Mouse (Mus musculus) heart, postnatal 25 days (tissue): Measurements from ENCODE around the gene Lsm14a. TPM values are rescaled to one million over a fixed set of nuclear protein-coding genes. Genes with fewer than 3 reads are reported as not detected.

ENCODE experiments used
- DNase-seq: peaks from one replicate; pipeline ENCODE4 v3.0.0; 2022; ENCODE audit warnings: low spot score
- intact Hi-C: fragments of 180-260 bp; cut with DNase I; formaldehyde crosslinking; loops from one replicate; pipeline ENCODE4 v1.15.1; 2025
- total RNA-seq, 2 experiments: library from RNA; stranded (reverse); gene quantifications; 2 replicates each; pipeline ENCODE4 v1.2.3; 2021

Lsm14a gene
- total RNA-seq, 2 experiments from 2014 or later, result 78.9 to 81.3 TPM

GRCm38 (mm10) chr7:34319123-34319522 lies 74.0 kb downstream of the Lsm14a start:
- intact Hi-C loops, result no loop called here
- peak; percentile 36 for DNase-seq

- intact Hi-C loops, result no loop called here
- DNase-seq, result peak; percentile 58
Measured at GRCm38 (mm10) chr7:34317901-34318476, 75.1 kb downstream of the Lsm14a start.

DNA sequence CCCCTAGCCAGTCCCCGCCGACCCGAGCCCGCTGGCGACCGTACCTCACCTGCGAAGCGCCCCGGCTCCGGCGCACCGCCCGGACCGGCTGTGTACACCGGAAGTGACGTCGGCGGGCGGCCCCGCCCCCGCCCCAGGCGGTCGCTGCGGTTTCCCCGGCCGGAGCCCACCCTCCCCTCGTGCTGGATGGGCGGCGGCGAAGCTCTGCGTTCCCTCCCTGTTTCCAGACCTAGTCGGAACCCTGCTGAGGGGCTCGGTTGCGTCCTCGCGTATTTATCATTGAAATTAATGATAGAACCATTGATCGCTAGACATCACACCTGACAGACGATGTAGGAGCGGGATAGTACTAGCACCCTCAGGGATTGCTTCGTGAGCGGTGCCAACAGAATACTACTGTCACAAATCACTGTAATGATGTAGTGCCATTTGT lies 79.7 kb downstream of the Lsm14a start, which contains the start of gene 4931406P16Rik:
Gene 4931406P16Rik (minus strand): TSS at position 109 of the 433 bp plus-strand sequence.
- intact Hi-C loops, result loop anchor here (2.0 to 5.0 kb wide), 3 partner anchors 46 to 81 kb away; partner anchors contain the start of gene Gpi1
- DNase-seq, result peak; percentile 84

GRCm38 (mm10) chr7:34312786-34313442 lies 80.2 kb downstream of the Lsm14a start:
- intact Hi-C loops, result loop anchor here (2.0 to 5.0 kb wide), 3 partner anchors 46 to 81 kb away; partner anchors contain the start of gene Gpi1
- peak; percentile 77 for DNase-seq

- no peak for DNase-seq
- intact Hi-C loops, result no loop called here
Measured at GRCm38 (mm10) chr7:34309186-34309764, 83.8 kb downstream of the Lsm14a start.

DNA sequence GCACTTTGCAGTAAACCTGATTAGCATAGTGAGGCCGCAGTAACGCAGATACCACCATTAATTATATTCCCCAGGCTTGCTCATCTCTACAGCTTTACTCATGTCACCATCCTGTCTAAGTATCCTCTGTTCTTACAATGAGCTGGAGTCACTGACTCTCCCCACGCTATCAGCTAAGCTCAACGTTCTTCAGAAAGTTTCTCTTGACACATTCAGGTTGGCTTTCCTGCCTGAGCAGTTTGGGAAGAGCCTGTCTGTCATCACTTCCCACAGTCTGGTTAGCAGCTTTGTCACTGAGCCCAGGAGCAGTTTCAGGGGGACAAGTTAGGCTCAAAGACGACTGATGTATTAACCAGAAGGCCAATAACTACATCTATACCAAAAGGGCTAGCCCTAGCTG lies 84.5 kb downstream of the Lsm14a start:
- intact Hi-C loops, result no loop called here
- no peak for DNase-seq

- intact Hi-C loops, result no loop called here
- no peak for DNase-seq
Measured at GRCm38 (mm10) chr7:34305454-34305853, 87.7 kb downstream of the Lsm14a start.

GRCm38 (mm10) chr7:34302651-34303050 lies 90.5 kb downstream of the Lsm14a start:
- intact Hi-C loops, result no loop called here
- no peak for DNase-seq

GRCm38 (mm10) chr7:34301952-34302351 lies 91.2 kb downstream of the Lsm14a start:
- intact Hi-C loops, result no loop called here
- peak; percentile 42 for DNase-seq

DNA sequence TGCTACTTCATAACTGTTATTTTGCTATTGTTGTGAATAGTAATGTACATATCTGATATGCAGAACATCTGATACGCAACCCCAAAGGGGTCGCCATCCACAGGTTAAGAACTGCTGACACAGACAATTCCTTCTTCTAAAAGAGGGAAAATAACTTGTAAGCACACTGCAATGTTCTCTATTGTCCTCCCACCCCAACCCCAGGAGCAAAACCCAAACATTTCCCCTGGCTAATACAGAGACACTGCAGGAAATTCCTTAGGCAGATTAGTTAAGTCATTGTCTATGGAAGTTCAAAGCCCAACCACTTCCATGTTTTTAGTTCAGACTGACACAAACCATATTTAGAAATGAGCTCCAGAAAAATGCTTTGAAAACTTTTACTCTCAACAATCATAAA lies 94.3 kb downstream of the Lsm14a start:
- DNase-seq, result no peak
- intact Hi-C loops, result no loop called here

DNA sequence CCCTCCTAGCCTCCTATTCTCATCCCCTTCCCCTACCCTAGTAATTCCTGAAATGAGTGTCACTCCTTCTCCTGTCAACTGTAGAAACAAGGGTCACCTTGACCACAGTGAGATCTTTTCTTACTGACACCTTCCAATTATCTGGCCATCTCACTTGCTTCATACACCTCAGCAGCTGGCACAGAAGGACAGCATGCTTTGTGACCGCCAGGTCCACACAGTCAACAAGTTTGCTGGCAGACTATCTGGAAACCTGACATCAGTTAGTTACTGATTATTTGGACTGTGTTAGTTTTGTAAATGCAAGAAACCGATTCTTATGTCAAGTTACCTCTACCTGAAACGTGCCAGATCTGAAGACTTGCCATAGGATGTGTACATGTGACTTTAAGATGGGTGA lies 97.0 kb downstream of the Lsm14a start:
- DNase-seq, result no peak
- intact Hi-C loops, result no loop called here

Other genes with a start within 250 kb of the Lsm14a start
- 10 to 100 TPM; 29.4 to 31.4 TPM for gene Uba2, start 223.7 kb downstream of the Lsm14a start, total RNA-seq
- 10 to 100 TPM; 17.0 to 19.7 TPM for gene Pdcd2l, start 196.7 kb downstream of the Lsm14a start, total RNA-seq
- gene Gpi1, start 163.0 kb downstream of the Lsm14a start, total RNA-seq, result 100 to 1,000 TPM; 547 to 566 TPM
- not detected for gene Gm6096, start 142.3 kb downstream of the Lsm14a start, total RNA-seq
- gene 4931406P16Rik, start 79.8 kb downstream of the Lsm14a start, total RNA-seq, result 10 to 100 TPM; 45.3 to 52.9 TPM